Mouse (Mus musculus) cerebellum, adult 2 months (tissue): ENCODE results near the gene Igsf11.
A peak's percentile ranks its signal among the peaks of the same experiment; 100 is the strongest.

Source experiments
- CTCF ChIP-seq: fragments of 200-500 bp; IDR thresholded peaks from 2 replicates; pipeline ENCODE4 v1.5.1; 2011; ENCODE audit warnings: low read depth, mild to moderate bottlenecking, control low read depth, low read length, moderate library complexity, borderline replicate concordance; ENCODE audit not compliant: insufficient read depth
- POLR2A ChIP-seq: fragments of 200-500 bp; IDR thresholded peaks from 2 replicates; pipeline ENCODE4 v1.6.1; 2011; ENCODE audit warnings: low read length, control low read depth, borderline replicate concordance; ENCODE audit not compliant: insufficient read depth

DNA sequence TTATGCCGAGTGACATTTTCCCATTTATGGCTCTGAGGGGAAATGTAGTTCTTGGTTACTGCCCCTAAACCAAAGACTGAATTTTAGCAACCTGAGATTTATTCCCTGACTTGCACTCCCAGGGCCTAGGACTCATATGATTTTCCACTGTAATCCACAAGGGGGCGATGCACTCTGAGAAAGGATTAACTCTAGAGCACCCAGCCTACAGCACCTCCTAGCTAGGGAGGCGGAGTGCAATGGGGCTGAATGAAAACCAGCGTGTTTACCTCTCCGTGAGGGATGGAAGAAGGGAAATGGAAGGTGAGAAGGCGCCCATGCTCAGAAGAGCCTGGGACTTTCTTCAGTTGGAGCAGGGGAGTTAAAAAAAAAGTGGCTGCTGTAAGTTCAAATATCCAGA is 163.6 kb downstream of the Igsf11 start:
- TF ChIP-seq POLR2A: no peak
- peak; percentile 42; the same call in 1 of the 2 replicates for TF ChIP-seq CTCF
